Mouse (Mus musculus) adipocyte (in vitro differentiated cells): Measurements from ENCODE around the gene Large2.
"Not testable (repeated sequence)": the region's sequence is repeated elsewhere in the genome, so short reads cannot be mapped to it uniquely, and the experiment has no call there.

Experiments
- DNase-seq: peaks from one replicate; pipeline ENCODE4 v3.0.0-alpha.2; 2016; ENCODE audit warnings: low spot score

The Large2 gene

GRCm38 (mm10) chr2:92374514-92374913 lies at the start of gene Large2, which contains the start of gene Pex16:
Large2 (minus strand) TSS chr2:92374869.
Pex16 (plus strand) TSS chr2:92374676.
- peak; percentile 60 for DNase-seq

GRCm38 (mm10) chr2:92423702-92424461 lies 49.2 kb upstream of the Large2 start:
- peak; percentile 97 for DNase-seq

- no peak for DNase-seq
These were observed 48.5 kb upstream of the Large2 start for GRCm38 (mm10) chr2:92423156-92423555.

DNA sequence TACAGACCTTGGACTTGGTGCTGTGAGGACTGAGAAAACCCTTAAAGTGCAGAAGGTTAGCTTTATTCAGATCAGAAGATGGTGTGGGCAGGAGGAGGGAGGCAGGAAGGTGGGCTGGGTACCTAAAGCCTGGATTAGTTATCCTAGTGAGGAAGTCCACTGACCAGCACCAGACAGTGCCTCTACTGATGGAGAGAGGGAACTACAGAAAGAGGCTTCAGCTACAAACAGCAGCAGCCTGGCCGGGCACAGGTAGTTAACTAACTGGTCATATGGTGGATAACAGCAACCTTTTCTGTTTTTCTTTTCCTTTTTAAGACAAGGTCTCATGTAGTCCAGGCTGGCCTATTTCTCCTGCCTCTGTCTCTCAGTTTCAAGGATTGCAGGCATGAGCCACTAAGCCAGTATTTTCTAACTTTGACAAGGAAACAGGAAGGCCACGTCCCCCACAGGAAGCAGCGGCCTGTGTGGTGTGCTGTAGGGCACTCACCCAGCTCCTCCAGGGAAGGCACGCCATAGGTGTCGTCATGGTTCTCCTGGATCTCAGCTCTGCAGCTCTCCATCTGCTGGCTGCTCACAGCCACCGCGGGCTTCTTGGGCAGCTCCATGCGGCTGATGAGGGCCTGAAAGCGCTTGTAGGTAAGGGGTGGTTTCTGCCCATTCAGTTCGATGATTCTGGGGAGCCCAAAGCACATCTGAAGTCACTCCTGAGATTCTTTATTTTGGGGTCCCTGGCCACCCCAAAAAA lies 47.9 kb upstream of the Large2 start:
- DNase-seq: peak; percentile 50

DNA sequence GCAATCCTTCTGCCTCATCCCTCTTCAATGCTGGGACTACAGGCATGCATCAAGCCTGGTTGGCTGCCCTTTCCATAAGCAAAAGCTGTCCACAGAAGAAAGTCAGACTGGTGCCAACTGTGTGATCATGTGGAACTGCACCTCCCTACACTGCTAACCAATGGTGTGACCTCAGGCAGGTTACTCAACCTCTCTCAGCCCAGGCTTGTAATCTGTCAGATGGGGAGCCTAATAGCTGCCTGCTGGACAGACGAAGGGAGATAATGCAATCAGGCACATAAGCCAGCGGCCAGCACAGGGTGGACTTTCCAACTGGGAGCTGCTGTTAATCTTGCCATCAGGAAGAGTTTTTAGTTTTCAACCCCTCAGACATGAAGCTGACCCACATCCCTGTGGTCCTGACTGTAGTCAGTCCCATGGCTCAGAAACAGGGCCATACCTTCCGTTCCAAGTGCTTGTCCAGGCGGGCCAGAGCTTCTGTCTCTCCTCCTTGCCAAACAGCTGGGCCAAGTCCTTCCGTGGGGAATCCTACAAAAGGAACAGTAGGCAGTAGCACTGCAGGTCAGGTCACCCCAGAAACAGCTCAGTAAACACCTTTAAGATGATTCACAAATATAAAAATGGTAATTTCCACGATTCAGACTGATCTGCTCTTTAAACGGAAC lies 47.2 kb upstream of the Large2 start:
- DNase-seq: peak; percentile 86

- peak; percentile 28 for DNase-seq
These were observed 37.0 kb upstream of the Large2 start for GRCm38 (mm10) chr2:92411705-92412104.

DNA sequence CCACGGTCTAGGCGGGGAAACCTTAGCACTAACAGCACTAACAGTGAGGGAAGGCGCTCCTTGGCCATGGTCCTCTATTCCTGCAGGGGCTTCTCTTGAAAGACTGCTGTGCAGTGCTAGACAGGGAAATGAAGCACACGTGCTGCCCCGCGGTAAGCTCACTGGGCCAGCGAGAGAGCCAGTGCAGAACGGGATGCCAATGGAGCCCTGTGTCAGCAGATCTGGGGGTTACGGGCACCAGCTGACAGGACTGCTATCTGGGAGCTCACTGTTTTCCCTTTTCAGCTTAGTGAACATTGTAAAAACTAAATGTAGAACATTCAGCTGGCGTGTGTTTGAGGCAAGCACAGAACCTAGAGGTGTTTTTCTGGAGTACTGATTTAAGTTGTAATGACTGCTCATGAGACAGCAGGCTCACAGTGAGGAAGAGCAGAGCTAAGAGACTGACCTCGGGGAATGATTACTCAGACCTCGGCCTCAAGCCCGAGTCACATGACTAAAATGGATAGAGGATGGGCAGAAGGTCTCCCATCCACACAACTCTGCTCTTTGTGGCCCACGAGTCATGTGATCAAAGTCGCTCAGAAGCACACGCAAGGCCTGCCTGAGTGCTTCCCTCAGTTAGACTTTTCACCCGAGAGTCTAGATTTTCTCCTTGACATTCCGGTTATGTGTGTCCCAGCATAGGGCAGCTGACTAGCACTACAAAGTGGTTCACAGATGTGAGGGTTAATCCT lies 33.8 kb upstream of the Large2 start:
- no peak for DNase-seq

DNA sequence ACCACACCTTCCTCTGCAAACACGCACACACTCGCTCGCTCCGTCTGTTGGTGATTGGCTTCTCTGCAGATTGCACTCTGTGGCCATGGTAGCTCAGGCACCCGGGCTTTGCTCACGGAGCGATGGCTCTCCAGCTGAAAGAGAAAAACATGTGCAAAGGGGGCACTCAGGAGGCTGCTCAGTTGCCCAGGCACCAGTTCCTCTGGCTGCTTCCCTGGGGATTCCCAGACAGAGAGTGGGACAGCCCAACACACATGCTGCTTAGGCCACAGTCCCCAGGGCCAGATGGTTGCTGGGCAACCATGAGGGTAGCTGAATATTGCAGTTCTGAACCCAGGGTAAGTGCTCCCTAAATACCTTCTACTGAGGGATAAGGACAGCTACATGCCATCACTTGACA lies 31.0 kb upstream of the Large2 start:
- DNase-seq: no peak

DNA sequence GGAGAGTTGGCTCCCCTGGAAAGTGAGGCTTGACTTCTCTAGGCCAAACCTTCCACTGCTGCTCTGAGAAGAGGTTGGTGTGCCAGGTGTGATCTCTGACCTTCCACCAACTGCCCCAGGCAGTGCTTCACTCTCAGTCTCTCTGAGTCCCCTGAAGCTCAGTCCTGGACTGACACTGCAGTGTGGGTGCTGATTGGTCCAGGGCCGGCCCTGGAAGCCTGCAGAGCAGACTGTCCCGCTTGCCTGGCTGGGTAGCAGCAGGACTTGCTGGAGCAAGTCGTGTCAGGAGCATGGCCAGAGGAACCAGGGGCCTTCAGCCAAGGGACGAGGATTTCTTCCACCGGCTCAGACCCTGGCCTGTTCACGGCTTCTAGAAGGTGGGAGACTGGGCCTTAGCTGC lies 30.1 kb upstream of the Large2 start:
- peak; percentile 18 for DNase-seq

- DNase-seq: peak; percentile 18
These were observed 29.2 kb upstream of the Large2 start for GRCm38 (mm10) chr2:92403776-92404319.

DNA sequence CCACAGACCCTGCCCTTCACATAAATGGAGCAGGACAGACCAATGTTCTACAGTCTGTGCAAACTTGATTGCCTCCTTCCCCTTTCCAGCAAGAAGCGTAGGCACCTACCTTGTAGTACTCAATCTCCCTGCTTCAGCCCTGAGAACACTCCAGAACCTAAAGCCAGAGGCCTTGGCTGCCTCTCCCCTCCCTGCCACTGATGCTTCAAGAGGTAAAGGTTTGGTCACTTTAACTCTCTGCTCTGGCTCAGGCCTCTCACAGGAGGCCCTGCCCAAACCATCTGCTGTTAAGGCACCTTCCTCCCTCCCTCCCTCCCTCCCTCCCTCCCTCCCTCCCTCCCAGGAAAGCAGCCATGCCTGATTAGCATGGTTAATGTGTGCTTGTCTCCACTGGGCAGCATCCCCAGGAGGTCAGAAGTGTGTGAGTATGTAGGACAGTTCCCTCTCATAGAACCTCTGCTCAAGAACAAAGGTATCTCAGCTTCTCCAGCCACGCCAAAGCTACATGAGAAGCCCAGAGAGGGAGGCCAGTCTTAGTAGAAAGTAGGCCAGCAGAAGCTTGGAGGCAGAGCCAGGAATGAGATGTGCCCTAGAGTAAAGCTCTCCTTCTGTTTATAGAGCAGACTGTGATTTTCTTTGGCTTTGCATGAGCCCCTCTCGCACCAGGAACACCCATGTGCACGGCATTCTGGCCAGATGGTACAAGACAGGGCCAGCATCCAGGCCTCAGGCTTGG lies 28.1 kb upstream of the Large2 start:
- peak; percentile 73 for DNase-seq

DNA sequence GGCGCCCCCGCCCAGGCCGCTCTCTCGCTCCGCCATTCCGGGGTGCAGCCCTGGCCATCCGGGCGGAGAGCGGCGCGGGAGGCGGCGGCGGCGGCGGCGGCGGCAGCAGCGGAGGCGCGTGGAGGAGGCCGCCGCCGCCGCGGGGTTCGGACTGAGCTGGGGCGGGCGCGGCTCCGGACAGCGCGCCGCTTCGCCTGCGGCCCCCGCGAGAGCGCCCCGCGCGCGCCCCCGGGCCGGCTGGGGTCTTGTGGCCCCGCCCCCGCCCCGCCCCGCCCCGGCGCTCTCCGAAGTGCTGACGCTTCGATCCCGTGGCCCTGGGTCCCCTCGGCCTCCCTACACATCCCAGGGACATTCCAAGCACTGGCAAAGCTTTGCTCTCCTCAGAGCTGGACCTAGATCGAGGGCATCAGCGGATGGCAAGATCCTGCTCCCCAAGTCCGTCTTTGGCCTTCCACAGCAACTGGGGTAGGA lies 26.5 kb upstream of the Large2 start, which contains the start of gene Mapk8ip1:
Mapk8ip1 (minus strand) TSS at position 173 of the 471 bp plus-strand sequence.
- no peak for DNase-seq

DNA sequence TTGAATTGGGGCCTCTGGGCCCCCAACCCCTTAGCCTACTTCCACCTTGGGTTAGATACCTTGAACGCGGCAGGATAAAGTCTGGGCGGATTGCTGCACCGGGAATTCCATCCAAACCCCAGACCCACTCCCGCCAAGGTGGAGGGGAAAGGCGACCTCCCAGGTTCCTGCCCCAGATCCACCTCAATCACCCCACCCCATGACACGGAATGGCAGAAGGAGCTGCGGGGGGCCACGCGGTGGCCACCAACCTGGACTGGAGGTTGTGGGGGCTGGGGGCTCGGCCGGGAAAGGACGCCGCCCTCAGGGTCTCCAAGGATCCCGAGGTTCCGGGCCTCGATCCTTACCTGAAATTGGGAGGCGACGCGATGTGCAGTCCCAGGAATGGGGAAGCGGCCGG lies 26.0 kb upstream of the Large2 start:
- DNase-seq: no peak

DNA sequence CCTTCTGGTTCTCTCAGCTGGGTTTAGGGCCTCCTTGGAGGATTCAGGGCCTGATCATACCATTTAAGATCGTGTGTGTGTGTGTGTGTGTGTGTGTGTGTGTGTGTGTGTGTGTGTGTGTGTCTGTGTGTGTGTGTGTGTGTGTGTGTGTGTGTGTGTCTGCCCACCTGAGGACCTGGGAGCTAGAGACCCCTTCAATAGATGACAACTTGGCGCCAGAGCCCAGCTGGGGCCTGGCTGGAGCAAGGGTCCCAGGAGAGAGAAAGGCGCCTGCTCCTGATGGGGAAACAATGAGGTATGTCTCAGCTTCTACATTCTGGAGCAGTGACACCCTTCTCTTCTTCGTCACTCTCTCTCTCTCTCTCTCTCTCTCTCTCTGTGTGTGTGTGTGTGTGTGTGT lies 25.2 kb upstream of the Large2 start:
- DNase-seq: not testable (repeated sequence)

DNA sequence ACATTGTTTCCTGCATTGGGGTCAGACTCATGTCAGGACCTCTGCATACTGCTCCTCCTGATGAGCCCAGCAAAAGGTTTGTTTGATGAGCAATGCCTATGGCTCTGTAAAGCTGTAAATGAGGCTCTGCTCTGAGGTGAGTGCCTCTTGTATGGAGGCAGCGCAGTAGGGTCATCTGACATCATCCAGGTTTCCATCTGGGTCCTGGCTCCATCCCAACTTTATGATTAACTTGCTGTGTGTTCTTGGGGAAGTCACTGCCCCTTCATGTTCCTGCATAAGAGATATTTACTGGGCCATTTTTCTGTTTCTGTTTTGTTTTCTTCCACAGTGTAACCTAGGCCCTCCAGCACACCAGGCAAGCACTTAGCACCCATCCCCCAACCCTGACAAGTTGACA lies 22.8 kb upstream of the Large2 start:
- DNase-seq: no peak

DNA sequence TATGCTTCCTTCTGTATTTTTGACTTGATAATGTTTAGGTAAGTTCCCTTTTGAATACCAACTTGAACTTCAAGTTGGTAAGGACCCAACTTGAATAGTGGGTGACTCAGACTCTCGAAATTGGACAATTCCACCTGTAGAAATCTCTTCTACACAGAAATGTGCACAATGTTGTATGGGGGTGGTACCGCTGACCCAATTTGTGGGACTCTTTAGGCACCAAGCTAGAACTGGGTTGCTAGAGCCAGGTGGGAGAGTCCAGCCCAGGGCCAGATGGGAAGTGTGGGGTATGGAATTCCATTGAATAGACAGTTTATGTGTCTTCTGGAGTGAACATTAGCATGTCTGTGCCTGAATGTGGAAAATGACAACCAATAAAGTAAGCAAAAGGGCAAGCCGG lies 20.9 kb upstream of the Large2 start:
- DNase-seq: no peak

DNA sequence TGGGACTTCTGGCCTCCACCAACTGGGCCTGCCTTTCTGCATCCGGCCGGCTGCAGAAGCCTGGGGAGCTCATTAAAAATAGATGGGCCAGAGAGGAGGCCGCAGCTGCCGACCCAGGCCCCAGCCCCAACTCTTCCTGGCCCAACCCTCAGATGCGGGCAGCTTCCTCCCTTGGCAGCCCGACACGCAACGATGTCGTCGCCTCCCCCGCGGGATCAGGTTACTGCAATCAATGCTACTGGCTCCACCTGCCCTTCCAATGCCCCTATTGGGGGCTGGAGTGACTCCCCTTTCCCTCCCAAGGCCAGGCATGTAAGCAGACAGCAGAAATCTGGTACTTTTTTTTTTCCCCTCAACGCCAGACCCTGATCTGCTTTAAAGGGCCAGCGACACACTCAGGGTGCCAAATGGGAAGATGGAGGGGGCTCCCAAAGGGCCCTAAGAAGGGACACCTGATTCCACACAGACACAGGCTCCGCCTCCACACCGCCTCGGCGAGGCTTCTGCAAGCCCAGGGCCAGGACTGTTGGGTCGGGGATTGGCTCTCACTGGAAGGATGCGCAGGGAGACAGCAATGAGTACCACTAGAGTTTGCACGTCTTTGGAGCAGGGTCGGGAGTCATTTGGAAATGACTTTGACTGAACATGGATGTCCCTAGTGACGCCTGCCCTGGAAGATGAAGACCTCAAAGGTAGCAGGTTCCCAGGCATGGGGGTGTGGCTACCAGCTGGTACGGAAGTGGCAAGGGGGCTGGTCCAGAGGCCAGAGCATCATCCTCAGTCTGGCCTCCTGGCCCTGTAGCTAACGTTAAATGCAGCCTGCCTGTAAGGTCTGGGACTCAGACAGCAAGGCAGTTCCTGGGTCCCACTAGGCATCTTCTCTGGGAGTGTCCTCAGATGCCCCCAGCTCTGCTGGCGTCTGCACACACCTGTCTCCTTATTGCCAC lies 17.9 kb upstream of the Large2 start:
- DNase-seq: no peak

DNA sequence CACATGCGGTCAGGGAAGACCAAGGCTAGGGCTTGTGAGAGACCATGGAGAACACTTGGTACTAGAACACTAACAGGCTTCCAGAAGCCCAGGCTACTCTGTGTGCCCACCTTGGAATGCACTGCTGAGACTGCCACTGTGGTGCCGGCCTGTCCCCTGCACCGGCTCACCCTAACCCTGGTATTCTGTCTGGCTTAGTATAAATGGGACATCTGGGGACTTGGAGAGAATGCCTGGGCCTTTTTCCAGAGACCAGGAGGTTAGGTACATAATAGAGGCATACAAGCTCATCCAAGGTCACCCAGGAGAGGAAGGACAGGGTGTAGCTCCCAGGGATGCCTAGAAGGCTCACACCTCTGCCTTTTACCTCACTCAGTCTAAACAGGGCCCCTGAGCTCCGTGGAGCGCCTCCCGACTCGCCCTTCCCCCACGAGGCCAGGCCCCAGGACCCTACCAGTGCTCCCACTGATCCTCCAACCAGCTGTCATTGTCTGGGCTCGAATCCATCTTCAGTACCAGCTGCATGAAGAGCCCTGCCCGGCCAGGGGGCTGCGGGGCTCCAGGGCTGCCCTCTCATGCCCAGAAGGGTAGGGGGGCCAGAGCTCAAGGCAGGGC lies 17.1 kb upstream of the Large2 start:
- no peak for DNase-seq

- DNase-seq: no peak
These were observed 16.4 kb upstream of the Large2 start for GRCm38 (mm10) chr2:92391116-92391515.
